In genomic region chr1:165722531-165723123, GRCm38 (mm10) we compare ENCODE assay signal across 17 mouse cellular contexts. TPM values are rescaled to one million over a fixed set of nuclear protein-coding genes. Genes with fewer than 3 reads are reported as not detected.
DNase-seq lines count a peak whose midpoint lies in the region; ATAC-seq and TF ChIP-seq lines count a peak whose summit lies in the region.
"Had no signal": no experiment of that assay in that cellular context is flagged by ENCODE, and none has a peak within 500 bp of the region (broad histone marks: within the 10 kb centered on the region; RNA-seq: fewer than 3 reads in every experiment).

No protein-coding gene starts in this region.

- H3K36me3 ChIP-seq in midbrain, embryonic 11.5 days (ENCODE audit: control insufficient read depth, insufficient read depth, low read length), result no peaks in the 10 kb centered on the region
- H3K36me3 ChIP-seq in midbrain, embryonic 13.5 days, result no peaks in the 10 kb centered on the region
- no peaks in the 10 kb centered on the region for H3K36me3 ChIP-seq in G1E (replicated peaks)
- H3K36me3 ChIP-seq: embryonic facial prominence, embryonic 10.5 days; heart, embryonic 13.5 days; hindbrain, embryonic 15.5 days had no signal

- peaks cover 4% of the 10 kb centered on the region; the same call in 1 of the 2 replicates for H3K4me1 ChIP-seq in midbrain, embryonic 11.5 days (ENCODE audit: control insufficient read depth, insufficient read depth, low read length)
- H3K4me1 ChIP-seq in midbrain, embryonic 13.5 days (replicated peaks), result peaks cover 3% of the 10 kb centered on the region; the same call in 1 of the 2 replicates
- peaks cover 45% of the 10 kb centered on the region for H3K4me1 ChIP-seq in G1E (ENCODE audit: insufficient read depth, low read depth, low read length)
- H3K4me1 ChIP-seq: forebrain, embryonic 13.5 days; hindbrain, embryonic 15.5 days had no signal

- 94% methylated on average over 9 of the region's 9 CpGs for WGBS in midbrain, embryonic 11.5 days
- WGBS in midbrain, embryonic 13.5 days, result 93% methylated on average over 9 of the region's 9 CpGs

- H3K9ac ChIP-seq in midbrain, embryonic 11.5 days (ENCODE audit: low read length), result no peak overlapping the region
- H3K9ac ChIP-seq in midbrain, embryonic 13.5 days (replicated peaks), result no peak overlapping the region
- H3K9ac ChIP-seq: forebrain, embryonic 13.5 days; forebrain, postnatal 0 days; heart, embryonic 13.5 days; hindbrain, embryonic 15.5 days had no signal

- no peak for ATAC-seq in midbrain, embryonic 11.5 days (ENCODE audit: low FRiP score)
- no peak for ATAC-seq in midbrain, embryonic 13.5 days
- ATAC-seq in G1E (ENCODE audit: extremely low read depth, insufficient number of reproducible peaks, low FRiP score, poor library complexity, severe bottlenecking), result peak; percentile 54
- ATAC-seq in inflammation-experienced regulatory T-cells, adult 6 months, result peak; percentile 63
- ATAC-seq: forebrain, embryonic 13.5 days; forebrain, postnatal 0 days had no signal

- H3K4me2 ChIP-seq in midbrain, embryonic 11.5 days, result no peak overlapping the region
- H3K4me2 ChIP-seq in midbrain, embryonic 13.5 days (replicated peaks), result no peak overlapping the region
- H3K4me2 ChIP-seq: forebrain, embryonic 13.5 days; heart, embryonic 13.5 days; hindbrain, embryonic 15.5 days had no signal

- H3K27me3 ChIP-seq in midbrain, embryonic 11.5 days (ENCODE audit: control insufficient read depth, insufficient read depth, low read length), result no peaks in the 10 kb centered on the region
- no peaks in the 10 kb centered on the region for H3K27me3 ChIP-seq in midbrain, embryonic 13.5 days
- H3K27me3 ChIP-seq in G1E (ENCODE audit: insufficient read depth, low read length), result peaks cover 5% of the 10 kb centered on the region; the same call in 1 of the 2 replicates
- H3K27me3 ChIP-seq: CH12.LX; forebrain, embryonic 13.5 days; heart, embryonic 13.5 days; hindbrain, embryonic 15.5 days had no signal

- no peak overlapping the region for H3K4me3 ChIP-seq in midbrain, embryonic 11.5 days (ENCODE audit: low read depth, low read length)
- H3K4me3 ChIP-seq in midbrain, embryonic 13.5 days (replicated peaks), result no peak overlapping the region
- H3K4me3 ChIP-seq in G1E (ENCODE audit: low read depth, low read length), result no peak overlapping the region
- H3K4me3 ChIP-seq: embryonic facial prominence, embryonic 10.5 days; forebrain, embryonic 13.5 days; heart, embryonic 13.5 days; hindbrain, embryonic 15.5 days had no signal

- TF ChIP-seq CTCF in G1E (IDR thresholded peaks at IDR 0.05; ENCODE audit: low read depth, low read length), result no peak

- peak; percentile 73 for DNase-seq in midbrain, embryonic 11.5 days (ENCODE audit: low spot score, missing footprints)
- DNase-seq in G1E (ENCODE audit: low spot score) (no peak), liver (no peak)
- DNase-seq in ovary, postnatal 10 days (ENCODE audit: low spot score), result no peak
- DNase-seq: adrenal gland, postnatal 10 days; cerebellum, adult 11-12 months; cerebellum, adult 9-10 months; forebrain, postnatal 0 days; gastrocnemius, postnatal 14 days; heart, postnatal 36 days had no signal

- H3K27ac ChIP-seq in midbrain, embryonic 11.5 days (ENCODE audit: low read depth, low read length), result no peak overlapping the region
- no peak overlapping the region for H3K27ac ChIP-seq in midbrain, embryonic 13.5 days
- H3K27ac ChIP-seq: embryonic facial prominence, embryonic 10.5 days; forebrain, embryonic 13.5 days; heart, embryonic 13.5 days; hindbrain, embryonic 15.5 days had no signal

- no peaks in the 10 kb centered on the region for H3K9me3 ChIP-seq in midbrain, embryonic 11.5 days (ENCODE audit: control insufficient read depth, low read length)
- H3K9me3 ChIP-seq in midbrain, embryonic 13.5 days, result no peaks in the 10 kb centered on the region
- no peaks in the 10 kb centered on the region for H3K9me3 ChIP-seq in G1E (replicated peaks)
- H3K9me3 ChIP-seq: embryonic facial prominence, embryonic 10.5 days; forebrain, embryonic 13.5 days; heart, embryonic 13.5 days; hindbrain, embryonic 15.5 days had no signal

RNA-seq across cellular contexts. Expression of gene Rcsd1, which starts 13.1 kb away (rescaled TPM):
- polyA plus RNA-seq in midbrain, embryonic 11.5 days (2014; fragmentation: Nextera tagmentation; extraction: Ambion mirVana), result 5.9 and 6.6 TPM in 2 replicates
- 8.0 and 8.3 TPM in 2 replicates for polyA plus RNA-seq in midbrain, embryonic 13.5 days (2015; fragmentation: Nextera tagmentation; extraction: Ambion mirVana)
- total RNA-seq in G1E (2014; fragmentation: Nextera tagmentation) (14.2 and 16.1 TPM in 2 replicates), G1E (2017) (15.8 and 15.9 TPM in 2 replicates)
- 24.9 and 27.3 TPM in 2 replicates for polyA plus RNA-seq in G1E (2012)
- polyA plus RNA-seq in inflammation-experienced regulatory T-cells, adult 6 months (2017; shearing (Covaris generic)), result 100 to 1,000 TPM in 2 of 3 experiments, 10 to 100 TPM in 1; 84.1 to 109 (median 101) TPM

RNA-seq across cellular contexts. Expression of gene Creg1, which starts 40.9 kb away (rescaled TPM):
- polyA plus RNA-seq in midbrain, embryonic 11.5 days (2014; fragmentation: Nextera tagmentation; extraction: Ambion mirVana), result 37.4 and 43.4 TPM in 2 replicates
- 21.7 and 23.8 TPM in 2 replicates for polyA plus RNA-seq in midbrain, embryonic 13.5 days (2015; fragmentation: Nextera tagmentation; extraction: Ambion mirVana)
- total RNA-seq in G1E (2014; fragmentation: Nextera tagmentation) (514 and 555 TPM in 2 replicates), G1E (2017) (239 and 269 TPM in 2 replicates)
- polyA plus RNA-seq in G1E (2012), result 139 and 160 TPM in 2 replicates
- polyA plus RNA-seq in inflammation-experienced regulatory T-cells, adult 6 months (2017; shearing (Covaris generic)), result 10 to 100 TPM; 15.6 to 20.4 (median 17.6) TPM

Comparison
In these comparisons a context has a peak if more than half of its experiments do, and no peak if none do; other contexts are left out.
1. ATAC-seq: peak in G1E (single experiment) and inflammation-experienced regulatory T-cells, adult 6 months (single experiment); none in midbrain, embryonic 11.5 days (single experiment) and midbrain, embryonic 13.5 days (single experiment).